Mouse (Mus musculus): Measurements from ENCODE around the gene Psma6.

GRCm38 (mm10) chr12:55449048-55449447 lies 65.0 kb downstream of the Psma6 start:
- no peak for TF ChIP-seq POLR2A (IDR thresholded peaks at IDR 0.05; ENCODE audit: low read depth, low read length)
- TF ChIP-seq CTCF (IDR thresholded peaks at IDR 0.05; ENCODE audit: extremely low read depth, insufficient read depth, insufficient read length, insufficient replicate concordance), result no peak

All from spleen, adult 2 months (tissue).